Mouse (Mus musculus) testis, adult 2 months (tissue): ENCODE measurements at regions not wholly inside any gene's neighbourhood (a gene's known extent, or its start where the extent isn't known, plus 50 kb on each side); places are given as distances from the start of the nearest gene placed in this dataset.

Experiments
- CTCF ChIP-seq: fragments of 200-500 bp; IDR thresholded peaks from 2 replicates; pipeline ENCODE4 v1.5.1; 2012; ENCODE audit warnings: low read depth, mild to moderate bottlenecking, inconsistent platforms, low read length, moderate library complexity; ENCODE audit not compliant: control insufficient read depth, insufficient read depth, insufficient replicate concordance
- POLR2A ChIP-seq: fragments of 200-500 bp; IDR thresholded peaks from 2 replicates; pipeline ENCODE4 v1.6.1; 2012; ENCODE audit warnings: low read depth, mild to moderate bottlenecking, inconsistent platforms, low read length, moderate library complexity; ENCODE audit not compliant: control insufficient read depth

GRCm38 (mm10) chr5:147786857-147787256 lies 61.0 kb upstream of the Flt1 start:
- TF ChIP-seq POLR2A = no peak
- TF ChIP-seq CTCF = no peak
